Mouse (Mus musculus) heart, postnatal 4 days (tissue): ENCODE measurements at regions not wholly inside any gene's neighbourhood (a gene's known extent, or its start where the extent isn't known, plus 50 kb on each side); places are given as distances from the start of the nearest gene placed in this dataset.

Experiments
- DNase-seq: peaks from one replicate; pipeline ENCODE4 v3.0.0; 2021

DNA sequence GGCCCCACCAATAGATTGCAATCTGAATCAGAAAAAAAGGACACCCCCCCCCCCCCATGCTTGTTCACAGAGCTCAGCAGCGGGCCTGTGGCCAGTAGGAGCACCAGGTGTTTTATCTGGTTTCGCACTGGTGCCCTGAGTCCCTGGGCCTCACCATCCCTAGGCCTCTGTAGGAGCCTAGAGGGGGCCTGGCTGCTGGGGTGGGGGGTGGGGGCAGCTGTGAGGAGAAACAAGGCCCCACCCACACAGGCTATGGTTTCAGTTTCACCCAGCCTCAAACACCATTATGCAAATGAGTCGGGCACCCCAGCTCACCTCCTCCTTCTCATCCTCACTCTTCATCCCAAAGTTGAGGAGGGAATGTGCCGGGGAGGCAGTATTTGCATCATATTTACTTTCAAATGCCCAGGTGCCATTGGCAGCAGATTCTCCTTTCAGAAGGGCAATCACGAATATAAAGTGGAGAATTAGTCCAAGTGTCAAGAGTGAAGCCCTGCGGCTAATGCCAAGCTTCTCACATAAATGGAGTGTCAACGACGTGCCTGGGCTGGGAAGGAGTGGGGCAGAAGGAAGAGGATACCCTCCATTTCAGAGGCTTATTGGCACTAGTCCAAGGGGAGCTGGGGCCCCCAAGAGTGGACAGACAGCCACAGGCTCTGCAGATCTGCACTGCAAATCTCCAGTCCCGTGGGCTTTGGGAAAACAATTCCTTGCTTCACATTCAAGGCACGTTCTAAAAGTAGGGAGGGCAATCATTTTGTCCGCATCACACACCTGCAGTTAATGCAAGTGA is 187.7 kb upstream of the Spdye4c start:
- no peak for DNase-seq

DNA sequence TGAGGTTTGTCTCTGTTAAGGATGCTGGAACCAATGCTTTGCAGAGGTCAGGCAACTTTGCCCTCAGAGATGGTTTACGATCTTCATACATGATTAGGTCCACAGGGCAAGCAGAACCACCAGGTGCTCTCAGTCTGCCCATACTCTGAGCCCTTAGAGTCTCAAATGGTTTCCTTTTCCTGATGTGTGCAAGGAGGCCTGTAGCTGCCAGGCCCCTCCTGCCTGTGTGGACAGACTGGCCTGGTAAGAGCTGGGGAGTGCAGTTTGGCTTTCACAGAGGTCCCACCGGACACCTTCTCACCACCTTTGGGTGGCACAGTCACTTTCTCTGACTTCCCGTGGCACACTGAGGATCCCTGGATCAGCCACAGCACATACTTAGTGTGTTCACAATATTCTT is 186.6 kb upstream of the Spdye4c start:
- no peak for DNase-seq

DNA sequence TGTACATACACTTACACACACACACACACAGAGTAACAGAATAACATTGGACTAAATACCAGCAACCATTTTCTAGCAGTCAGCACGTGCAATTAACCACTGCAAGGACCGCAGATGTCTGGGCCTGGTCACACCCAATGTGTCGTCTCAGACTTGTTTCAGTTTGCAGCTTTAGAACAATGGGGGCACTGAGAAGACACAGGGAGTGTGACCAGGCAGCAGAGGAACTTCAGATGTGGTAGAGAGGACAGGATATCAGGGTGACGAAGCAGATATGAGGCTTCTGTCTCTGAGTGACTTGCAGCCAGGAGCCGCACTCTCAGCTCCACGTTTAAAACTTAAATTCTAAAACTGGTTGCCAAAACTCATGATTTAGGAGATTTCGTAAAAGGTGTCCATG is 183.9 kb upstream of the Spdye4c start:
- DNase-seq = no peak

DNA sequence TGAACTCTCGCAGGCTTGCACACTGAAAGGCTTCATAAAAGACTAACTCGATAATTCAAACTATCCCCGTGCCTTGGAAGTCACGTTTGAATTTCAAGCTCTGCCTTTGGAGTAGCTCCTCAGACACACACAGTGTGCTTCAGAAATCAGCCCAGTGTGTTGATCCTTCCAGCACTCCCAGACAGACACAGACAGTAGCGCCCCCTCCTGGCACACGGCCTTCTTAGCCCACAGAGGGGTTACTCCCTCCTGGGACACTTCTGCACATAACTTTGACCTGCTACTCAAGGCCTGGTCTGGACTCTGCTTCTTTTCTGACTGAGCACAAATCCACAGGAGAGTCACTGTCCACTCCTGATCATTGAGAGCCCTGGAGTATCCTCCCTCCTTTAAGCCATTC is 182.3 kb upstream of the Spdye4c start:
- peak; percentile 82 for DNase-seq

DNA sequence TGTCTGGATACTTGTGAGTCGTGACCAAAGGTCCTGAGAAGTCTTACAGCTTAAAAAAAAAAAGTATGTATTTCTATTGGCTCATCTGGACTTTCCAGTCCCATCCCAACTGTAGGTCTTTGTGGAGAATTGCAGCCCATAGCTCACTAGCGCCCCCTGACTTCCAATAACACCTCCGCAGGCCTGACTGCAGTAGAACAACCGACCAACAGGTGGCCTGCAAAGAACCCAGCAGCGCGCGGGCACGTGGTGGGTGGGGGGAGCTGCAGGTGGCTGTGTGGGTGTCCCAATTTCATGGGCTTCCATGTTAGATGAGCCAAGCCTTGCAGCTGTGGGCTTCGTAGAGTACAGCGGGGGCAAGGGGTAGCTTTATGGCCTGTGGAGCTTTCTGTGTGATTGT is 178.7 kb upstream of the Spdye4c start:
- peak; percentile 76 for DNase-seq

DNA sequence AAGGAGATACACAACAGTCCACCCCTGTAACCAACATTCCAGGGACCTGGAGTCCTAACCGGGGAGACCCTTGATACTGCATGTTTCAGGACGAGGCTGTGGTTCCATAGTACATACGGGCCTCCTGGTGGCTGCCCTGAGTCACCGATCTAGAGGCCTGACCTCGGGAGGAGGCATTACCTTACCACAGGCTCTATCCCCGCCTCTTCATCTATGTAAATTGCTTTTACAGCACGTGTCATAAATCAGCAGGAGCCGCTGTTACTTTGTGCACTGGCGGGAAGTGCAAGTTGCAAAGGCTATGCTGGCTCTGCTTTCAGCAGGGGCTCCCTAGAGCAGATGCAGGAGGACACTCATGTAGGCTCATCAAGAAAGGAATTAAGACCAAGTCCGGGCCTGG is 178.0 kb upstream of the Spdye4c start:
- no peak for DNase-seq

DNA sequence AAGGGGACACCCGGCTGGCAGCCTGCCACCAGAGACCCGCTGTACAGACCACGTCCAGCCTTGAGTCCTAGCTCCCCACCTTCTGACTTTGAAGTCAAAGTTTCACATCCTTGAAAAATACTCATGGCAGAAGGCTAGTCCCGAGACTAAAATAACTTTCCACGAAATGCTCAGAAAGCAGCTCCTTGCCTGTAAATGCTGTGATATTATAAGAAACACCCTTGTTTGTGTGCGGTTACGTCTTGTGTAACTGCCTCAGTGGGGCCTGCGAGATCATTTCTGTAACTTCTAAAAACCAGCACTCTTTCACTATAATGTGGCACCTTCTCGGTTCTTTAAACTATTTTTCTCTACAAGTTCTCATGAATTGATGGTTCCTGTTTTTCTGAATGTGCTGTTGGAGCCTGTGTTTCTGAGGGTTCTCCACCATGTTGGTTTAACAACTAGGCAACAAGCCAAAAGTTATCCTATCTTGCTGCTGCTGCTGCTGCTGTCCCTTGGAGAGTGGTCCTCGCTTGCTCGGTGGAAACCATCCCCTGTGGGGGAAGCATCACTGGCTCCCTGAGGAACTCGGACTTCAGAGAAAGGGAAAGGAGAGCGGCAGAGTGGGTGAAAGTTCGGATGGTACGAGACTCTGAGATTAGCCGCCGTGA is 176.3 kb upstream of the Spdye4c start:
- DNase-seq = no peak

DNA sequence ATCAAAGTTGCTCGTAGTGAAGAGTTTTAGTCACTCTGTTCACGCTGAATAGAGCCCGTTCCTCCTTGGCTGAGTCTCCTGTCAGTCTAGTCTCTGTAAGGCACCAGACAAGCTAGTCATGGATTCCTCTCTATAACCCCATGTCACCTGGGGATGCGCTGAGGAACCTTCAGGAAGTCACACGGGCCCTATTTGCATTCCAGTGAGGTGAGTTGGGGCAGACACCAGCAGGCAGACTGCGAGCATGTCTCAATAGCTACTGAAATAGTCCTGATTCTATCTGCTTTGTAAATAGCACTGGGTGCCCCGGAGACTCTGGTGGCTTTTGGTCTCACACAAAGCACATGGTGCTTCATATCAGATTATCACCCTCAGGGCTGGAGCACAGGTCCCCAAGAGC is 174.6 kb upstream of the Spdye4c start:
- DNase-seq = no peak

DNA sequence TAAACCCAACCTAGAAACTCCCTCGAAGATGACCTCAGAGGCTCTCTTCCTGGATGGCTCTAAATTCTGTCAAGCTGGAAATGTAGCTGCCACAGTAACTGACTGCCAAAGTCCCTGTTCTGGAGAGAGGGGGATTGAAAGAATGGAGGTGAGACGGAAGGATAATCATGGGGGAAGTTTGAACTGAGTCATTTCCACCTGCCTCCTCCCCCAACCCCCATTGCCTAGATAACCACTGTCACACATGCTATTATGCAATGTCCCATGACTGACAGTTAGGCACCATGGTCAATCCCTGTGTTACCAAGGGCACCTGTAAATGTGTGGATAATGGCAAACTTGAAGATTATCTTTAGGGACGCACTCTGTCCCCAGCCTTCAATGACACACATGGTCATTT is 172.0 kb upstream of the Spdye4c start:
- DNase-seq = no peak

DNA sequence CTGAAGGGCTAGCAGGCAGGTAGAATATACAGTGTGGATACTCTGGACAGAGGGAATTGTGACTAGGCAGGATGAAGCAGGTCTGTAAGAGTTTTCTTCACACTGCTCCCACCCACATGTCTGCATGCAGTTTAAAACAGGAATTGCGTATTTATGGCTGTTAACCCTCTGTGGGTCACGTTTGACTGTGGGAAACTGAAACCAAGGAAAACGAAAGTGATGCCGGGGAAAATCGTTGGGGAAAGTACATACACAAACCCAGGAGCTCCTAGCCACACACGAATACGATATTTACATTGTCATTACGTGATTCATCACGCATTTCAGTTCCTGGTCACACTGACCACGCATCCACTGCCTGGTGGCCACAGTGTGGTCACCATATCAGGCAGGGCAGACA is 170.6 kb upstream of the Spdye4c start:
- DNase-seq = no peak

DNA sequence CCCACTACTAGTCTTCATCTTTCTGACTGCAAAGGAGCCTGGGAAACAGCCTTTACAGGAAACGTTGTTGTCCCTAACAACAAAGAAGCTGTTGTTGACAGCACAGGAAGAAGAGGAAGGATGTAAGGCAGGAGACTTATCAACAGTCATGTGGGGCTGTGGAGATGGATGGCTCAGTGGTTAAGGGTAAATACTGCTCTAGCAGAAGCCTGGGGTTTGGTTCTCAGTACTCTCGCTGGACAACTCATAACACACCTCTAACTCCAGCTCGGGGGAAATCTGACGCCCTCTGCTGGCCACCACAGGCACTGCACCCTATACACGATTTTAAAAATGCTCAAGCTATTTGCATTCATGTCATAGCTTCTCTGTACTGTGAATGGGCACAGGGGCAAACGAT is 168.3 kb upstream of the Spdye4c start:
- DNase-seq = no peak

DNA sequence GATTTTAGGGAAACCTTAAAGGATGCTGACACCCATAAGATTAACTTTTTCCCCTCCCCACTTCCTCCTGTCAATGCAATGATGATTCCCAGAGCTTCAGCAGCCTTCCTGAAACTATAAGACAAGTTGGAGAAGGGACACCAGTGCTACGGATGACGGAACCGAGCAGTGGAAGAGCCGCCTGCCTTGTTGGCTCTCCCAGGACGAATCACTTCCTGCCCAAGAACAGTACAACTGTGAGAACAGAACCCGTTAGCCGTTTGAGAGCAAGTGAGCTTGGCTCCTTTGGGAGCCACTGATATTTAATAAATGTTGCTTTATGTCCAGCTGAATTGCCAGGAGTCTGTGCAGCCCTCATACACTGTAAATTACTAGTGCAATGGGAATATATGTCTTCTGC is 166.8 kb upstream of the Spdye4c start:
- DNase-seq = no peak

DNA sequence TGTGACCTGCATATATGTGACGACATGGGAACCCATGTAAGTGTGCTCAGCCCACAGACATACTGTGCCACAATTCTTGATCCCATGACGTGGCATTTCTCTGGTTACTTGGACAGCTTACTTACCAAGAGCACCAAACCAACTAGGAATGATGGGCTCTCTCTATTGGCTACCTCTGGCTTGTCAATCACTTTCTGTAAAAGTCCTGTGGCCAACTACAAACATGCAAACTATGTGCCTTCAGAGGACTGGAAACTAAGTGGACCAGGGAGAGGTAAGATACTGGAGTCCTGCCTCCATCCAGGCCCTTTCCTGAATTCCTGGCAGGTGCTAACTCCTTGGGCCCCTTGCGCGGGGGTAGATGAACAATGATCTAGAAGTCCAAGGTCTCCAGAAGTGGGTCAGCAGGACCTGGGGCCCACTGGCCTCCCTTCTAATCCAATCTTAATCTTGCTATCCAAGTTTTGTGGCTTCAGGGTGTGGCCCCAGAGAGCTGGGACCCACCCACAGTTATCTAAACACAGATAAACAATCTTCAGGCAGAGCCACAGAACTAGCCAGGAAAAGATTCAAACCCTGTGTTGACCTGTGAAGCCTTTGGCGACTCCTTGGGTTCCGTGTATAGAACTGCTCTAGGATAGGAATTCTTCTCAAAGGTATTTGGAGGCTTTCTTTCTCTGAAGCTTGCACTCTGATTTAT is 163.7 kb upstream of the Spdye4c start:
- no peak for DNase-seq

DNA sequence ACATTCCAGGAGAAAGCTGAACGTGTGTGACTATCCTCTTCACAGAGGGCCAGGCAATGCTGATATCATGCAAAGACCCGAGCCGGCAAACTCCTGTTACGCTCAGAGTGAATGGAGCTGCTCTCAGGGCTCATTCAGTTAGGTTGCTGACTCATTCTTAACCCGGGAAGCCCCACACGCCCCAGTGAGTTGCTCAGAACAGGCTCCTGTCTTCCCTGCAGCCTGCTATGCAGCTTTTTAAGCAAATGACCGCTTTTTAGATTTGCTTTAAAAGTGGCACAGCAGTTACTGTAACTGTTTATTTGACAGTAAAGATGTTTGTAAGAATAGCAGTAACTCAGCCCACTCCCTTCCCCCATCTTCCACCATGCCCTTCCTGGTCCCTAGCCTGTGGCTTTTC is 162.9 kb upstream of the Spdye4c start:
- DNase-seq = no peak

DNA sequence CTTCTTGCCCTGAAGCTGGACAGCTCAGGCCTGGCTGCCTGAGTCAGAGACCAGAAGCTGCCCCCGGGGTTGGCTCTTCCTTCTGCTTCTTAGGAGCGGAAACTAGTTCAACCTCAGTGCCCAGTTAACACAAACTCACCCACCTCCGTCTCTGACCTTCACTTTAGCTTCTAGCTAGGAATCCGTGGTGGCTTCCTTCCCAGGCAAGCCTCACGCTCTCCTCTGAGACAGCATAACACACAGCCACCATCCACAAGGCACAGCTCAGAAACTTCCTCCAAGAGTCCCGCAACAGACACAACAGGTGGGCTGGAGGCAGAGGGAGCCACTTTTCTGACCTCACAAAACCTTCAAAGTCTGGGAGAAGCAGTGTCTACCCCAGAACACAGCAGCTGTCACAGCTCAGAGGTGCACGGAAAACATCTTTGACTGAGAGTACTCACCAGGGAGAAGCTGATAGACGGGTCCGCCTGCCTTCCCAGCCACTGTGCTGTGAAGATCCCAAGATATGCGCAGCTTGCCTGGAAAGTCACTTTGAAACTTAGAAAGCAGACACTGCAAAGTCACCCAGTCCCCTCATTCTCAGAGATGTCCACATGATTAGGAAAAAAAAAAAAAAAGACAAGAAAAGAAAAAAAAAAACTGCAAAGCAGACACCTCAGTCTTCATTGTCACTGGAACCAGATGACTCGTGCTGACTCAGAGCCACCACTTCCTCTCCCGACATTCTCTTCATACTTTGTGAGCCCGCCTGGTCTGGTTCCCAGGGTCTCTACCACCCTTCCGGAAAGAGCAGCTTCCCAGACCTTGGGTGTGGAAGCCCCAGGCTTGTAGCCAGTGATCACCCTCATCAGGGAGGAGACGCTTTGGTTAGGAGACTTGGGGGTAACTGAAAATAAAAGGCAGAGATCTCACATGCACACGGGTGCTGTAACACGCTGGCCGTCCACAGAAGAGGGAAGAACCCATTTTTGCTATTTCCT is 162.1 kb upstream of the Spdye4c start:
- DNase-seq = peak; percentile 69

DNA sequence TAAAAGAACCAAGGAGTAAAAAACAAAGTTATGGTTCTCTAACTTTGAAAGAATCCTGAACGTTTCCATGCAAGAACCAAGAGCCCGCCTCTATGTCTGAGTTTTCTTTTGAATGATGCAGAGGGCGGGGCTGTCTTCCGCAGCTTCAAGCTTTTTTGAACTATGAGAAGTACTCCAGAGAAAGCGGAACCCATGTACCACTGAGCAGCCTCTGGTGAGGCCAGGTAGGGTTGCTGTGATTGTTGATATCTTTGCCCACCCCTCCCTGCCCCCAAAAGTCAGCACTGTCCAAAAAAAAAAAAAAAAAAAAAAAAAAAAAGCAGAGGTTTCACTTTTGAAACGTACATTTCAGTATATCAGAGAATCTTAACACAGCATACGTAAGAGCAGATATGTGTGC is 161.2 kb upstream of the Spdye4c start:
- DNase-seq = no peak

DNA sequence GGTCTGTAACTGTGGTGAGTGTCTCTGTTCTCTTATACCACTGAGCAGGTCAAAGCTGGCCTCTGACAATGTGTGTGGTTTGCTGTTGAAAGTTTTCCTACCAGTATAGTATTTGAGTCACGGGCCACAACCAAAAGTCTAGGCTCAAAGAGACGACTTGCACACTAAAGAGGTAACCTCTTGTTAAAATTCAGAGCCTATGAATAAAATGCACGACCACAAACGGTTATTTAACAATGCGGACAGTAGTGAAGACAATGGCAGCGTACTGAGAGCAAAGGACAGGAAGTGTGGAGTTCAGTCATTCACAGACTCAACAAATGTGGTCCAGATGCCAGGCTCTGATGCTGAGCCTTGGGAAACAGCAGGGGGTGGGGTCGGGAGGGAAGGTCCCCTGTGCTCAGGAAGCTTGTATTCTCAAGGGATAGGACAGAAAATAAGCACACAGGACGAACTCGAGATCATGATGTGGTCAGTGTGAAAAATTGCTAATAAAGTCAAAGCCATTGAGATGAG is 160.2 kb upstream of the Spdye4c start:
- DNase-seq = no peak

DNA sequence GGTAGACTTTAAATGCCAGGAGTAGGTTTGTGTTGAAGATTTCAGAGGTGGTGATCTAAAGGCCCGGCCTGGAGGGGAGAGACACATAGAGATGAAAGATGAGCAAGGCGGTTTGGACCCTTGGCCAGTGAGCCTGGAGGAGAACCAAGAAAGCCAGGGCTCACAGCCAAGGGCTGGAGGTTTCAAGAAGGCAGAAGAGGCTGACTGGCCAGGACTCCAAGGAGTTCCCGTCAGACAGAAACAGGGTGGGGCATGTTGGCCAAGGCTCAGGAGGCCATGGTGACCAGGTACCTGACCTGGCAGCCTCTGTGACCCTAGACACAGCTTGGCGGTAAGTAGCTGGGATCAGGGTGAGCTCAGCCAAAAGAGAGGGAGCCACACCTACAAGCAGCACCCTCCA is 159.3 kb upstream of the Spdye4c start:
- DNase-seq = peak; percentile 37

DNA sequence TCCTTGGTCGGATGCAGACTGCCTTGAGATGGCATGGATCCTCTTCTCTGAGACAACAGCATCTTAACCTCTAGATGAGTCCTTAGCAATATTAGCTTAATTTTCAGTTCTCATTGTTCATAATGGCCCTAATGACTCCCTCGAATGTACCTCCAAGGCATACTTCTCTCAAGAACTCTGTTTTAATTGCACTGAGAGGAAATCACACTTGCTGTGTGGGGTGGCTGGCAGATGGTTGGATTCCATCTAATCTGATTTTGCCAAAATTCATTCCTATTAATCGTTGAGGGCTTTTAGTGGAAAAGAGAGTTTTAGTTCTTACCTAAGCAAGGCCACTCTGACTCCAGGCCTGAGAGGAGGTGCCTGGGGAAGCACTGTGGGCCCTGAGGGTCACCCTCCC is 158.3 kb upstream of the Spdye4c start:
- DNase-seq = no peak

DNA sequence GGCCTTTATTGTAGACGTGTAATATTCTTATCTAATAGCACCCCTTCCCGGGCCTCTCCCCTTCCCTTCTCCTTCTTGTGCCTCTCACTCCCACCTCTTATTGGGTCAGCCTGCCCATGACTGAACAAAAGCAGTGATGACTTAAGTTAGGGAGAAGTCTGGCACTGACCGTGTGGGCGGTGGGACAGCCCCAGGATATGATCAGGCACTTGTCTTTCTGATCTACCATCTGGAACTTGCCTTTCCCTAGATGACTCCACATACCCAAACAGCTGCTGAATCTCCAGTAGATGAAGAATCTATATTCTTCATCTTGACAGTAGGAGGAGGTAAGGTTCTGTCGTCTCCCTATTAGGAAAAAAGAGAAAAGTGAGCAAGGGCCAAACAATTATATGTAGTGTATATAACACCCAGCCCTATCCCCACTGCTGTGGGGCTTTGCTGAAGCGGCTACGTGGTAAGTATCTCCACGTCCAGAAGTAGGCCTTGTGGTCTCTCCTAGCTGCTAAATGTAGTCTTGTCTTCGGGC is 157.4 kb upstream of the Spdye4c start:
- no peak for DNase-seq

DNA sequence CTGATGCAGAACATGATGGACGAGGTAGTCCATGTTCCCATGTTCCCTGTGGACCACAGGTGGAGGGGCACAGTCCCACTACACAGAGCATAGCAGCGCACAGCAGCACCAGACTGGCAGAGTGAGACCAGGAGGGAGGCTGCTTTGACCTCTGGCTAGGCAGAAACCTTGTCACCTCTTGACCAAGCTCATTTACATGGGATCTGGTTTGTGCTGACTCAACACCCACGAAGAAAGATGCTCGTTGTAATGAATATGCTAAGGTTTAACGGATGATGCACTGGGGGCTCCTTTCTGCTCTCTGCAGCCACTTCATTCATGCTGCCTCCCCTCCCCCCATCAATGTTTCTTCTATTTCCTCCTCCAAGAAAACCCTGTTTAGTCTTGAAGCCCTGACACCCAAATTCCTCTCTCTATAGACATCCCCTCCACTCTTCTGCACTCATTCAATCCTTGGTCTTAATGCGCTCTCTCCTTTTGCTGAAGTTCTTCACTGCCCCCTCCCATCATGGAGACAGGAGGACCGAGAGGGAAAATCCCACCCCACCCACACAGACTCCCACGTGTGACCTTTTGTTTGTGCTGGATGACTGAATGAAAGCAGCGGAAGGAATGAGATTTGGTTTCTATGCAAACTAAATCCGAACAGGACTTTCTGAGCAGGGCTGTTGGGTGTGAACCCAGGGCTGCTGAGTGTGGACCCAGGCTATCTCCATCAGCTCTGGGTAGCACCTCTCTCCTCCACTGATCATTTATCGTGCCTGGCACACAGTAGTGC is 156.6 kb upstream of the Spdye4c start:
- DNase-seq = no peak
